Mouse (Mus musculus) olfactory bulb, adult 2 months (tissue): ENCODE measurements around the gene Acrbp.

Experiments used
- CTCF ChIP-seq: fragments of 200-500 bp; IDR thresholded peaks from 2 replicates; pipeline ENCODE4 v1.5.1; 2012; ENCODE audit warnings: low read depth, mild to moderate bottlenecking, low read length, moderate library complexity; ENCODE audit not compliant: insufficient read depth
- POLR2A ChIP-seq: fragments of 200-500 bp; IDR thresholded peaks from 2 replicates; pipeline ENCODE4 v1.6.1; 2012; ENCODE audit warnings: mild to moderate bottlenecking, low read depth, low read length, moderate library complexity; ENCODE audit not compliant: insufficient read depth

DNA sequence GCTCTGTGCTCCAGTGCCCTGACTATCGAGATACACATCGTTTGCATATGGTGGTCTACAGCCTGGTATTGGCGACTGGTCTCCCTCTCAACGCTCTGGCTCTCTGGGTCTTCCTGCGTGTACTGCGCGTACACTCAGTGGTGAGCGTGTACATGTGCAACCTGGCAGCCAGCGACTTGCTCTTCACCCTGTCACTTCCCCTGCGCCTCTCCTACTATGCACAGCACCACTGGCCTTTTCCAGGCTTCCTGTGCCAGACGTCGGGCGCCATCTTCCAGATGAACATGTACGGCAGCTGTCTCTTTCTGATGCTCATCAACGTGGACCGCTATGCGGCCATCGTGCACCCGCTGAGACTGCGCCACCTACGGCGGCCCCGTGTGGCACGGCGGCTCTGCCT, 31.9 kb downstream of the Acrbp start:
- TF ChIP-seq CTCF, result no peak
- TF ChIP-seq POLR2A, result no peak
